Mouse (Mus musculus): ENCODE data around the gene Tbx1.

GRCm38 (mm10) chr16:18611752-18612151, 21.3 kb upstream of the Tbx1 start:
- TF ChIP-seq TCF12 (IDR thresholded peaks at IDR 0.05; ENCODE audit: low read depth, low read length) (no peak), POLR2A (IDR thresholded peaks at IDR 0.05; ENCODE audit: control insufficient read depth in 1 of 2, insufficient read depth in 1 of 2, low read depth in 1 of 2, low read length in 2 of 2, poor library complexity in 1 of 2) (no peak), KAT2A (conservative IDR thresholded peaks at IDR 0.05; ENCODE audit: low read depth, low read length) (no peak), ZNF384 (IDR thresholded peaks at IDR 0.05; ENCODE audit: low read depth, low read length) (no peak), CTCF (IDR thresholded peaks at IDR 0.05 in 2 of 3, conservative IDR thresholded peaks at IDR 0.05 in 1 of 3; ENCODE audit: control insufficient read depth in 1 of 3, insufficient read depth in 1 of 3, low read depth in 2 of 3, low read length in 3 of 3, poor library complexity in 1 of 3, severe bottlenecking in 1 of 3) (no peak), RCOR1 (IDR thresholded peaks at IDR 0.05; ENCODE audit: low read depth, low read length) (no peak), GATA1 (IDR thresholded peaks at IDR 0.05; ENCODE audit: low read depth, low read length) (no peak), EP300 (IDR thresholded peaks at IDR 0.05; ENCODE audit: low read depth in 1 of 2, low read length in 2 of 2) (no peak), ZKSCAN1 (IDR thresholded peaks at IDR 0.05; ENCODE audit: low read depth, low read length) (no peak), ZC3H11A (IDR thresholded peaks at IDR 0.05; ENCODE audit: low read depth, low read length) (no peak), ZMIZ1 (IDR thresholded peaks at IDR 0.05; ENCODE audit: low read depth, low read length) (no peak), GABPA (IDR thresholded peaks at IDR 0.05; ENCODE audit: low read depth, low read length) (no peak), USF2 (IDR thresholded peaks at IDR 0.05; ENCODE audit: borderline replicate concordance in 1 of 2, insufficient read depth in 1 of 2, low read depth in 1 of 2, low read length in 2 of 2) (no peak)
